Mouse (Mus musculus) 416B (cell line): Measurements from ENCODE around the gene Zfp276.

Experiments used
- DNase-seq: peaks from one replicate; pipeline ENCODE4 v3.0.0; 2011; ENCODE audit warnings: low read depth

Gene Zfp276

DNA sequence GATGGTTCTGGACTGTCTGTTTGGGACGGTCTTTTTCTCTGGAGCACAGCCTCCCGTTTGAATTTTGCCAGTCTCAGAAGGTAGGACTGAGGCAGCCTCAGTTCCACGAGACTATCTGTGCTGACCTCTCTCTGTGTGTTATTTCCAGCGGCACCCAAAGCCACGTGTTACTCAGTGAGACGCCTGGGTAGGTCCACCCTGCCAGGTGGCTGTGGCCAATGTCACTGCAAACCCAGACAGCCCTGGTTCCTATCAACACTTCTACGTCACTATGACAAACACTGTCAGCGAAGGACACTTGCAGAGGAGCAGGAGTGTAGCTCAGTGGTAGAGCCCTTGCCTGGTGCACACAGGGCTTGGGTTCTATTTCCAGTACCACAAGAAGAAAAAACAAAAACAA lies 37.7 kb downstream of the Zfp276 start:
- DNase-seq, result no peak

- no peak for DNase-seq
Observed at GRCm38 (mm10) chr8:123292281-123292680, 38.3 kb downstream of the Zfp276 start.

DNA sequence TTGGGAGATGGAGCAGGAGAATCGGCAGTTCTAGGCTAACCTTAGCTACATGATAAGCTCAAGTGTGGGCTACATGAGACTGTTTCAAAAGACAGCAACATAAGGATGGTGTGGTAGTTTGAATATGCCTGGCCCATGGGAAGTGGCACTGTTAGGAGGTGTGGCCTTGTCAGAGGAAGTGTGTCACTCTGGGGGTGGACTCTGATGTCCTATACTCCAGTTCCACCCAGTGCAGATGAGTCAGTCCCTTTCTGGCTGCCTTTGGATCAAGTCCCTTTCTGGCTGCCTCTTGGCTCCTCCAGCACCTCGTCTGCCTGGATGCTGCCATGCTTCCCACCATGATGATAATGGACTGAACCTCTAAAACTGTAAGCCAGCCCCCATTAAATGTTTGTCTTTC lies 38.8 kb downstream of the Zfp276 start:
- DNase-seq, result peak; percentile 85

DNA sequence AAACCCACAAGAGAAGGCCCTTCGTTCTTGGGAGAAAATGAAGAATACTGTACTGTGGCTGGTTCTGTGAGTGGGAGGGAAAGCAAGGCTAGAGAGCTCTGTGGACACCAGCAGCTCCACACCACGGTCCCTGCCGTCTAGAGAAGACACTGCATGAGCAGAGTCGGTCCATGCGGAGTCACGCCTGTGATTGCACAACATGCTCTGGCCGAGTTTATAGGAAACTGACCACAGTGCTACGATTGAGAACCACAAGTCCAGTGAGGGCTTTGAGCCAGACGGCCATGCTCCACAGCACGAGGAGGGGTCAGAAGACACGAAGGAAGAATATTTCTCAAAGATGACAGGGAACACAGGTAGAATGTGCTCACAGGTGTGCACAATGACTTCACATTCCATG lies 44.3 kb downstream of the Zfp276 start:
- peak; percentile 84 for DNase-seq

GRCm38 (mm10) chr8:123308738-123309137 lies 54.7 kb downstream of the Zfp276 start:
- DNase-seq, result no peak

DNA sequence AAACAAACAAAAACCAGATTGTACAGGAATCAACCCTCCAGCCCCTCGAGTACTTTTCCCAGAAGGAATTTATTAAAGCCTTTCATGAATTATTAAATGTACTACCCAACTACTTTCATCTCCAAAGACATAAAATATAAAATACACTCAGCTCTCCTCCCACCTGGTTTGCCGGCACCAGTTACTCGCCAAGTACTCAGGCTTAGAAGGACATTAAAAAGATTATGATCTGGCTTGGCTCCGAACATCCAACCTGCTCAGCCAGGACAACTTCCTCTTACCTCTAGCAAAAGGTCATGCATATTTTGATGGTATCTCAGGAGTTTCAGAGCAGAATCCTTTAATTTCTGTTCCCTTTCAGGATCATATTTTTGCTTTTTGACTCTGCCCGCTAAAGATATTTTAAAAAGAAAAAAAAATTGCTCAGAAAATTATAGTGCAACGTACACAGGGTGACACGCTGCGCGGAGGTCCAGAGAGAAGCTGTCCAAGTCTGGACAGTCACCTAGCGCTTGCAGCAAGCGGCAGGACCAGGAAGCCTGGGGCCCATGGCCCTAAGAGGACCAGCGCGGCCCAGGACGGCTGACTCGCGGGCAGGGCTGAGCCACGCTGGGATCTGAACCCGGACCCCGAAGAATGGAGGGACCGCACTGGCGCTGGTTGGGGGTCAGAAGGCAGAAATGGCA lies 63.9 kb downstream of the Zfp276 start:
- DNase-seq, result no peak

DNA sequence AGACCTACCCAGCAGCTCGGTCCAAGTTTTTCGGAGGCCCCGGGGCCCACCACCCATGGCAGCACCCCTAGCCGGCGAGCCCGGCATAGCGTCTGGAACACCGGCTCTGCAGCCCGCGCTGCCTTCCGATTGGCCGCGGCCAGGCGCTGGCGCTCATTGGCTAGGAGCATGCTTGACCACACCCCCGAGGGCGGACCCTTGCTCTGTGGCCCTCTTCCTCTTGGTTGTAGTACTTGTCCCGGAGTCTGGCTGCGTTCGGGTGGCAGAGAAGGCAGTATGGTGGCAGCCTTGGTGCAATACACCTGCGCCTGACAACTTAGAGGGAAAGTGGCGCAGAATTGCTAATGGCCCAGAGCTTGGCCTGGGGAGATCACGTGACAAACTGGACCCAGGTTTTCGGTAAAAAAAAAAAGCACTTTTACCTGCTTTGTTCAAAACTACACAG lies 64.5 kb downstream of the Zfp276 start, which contains the start of gene Fanca:
Gene Fanca (minus strand): TSS at position 110 of the 445 bp plus-strand sequence.
- peak; percentile 98 for DNase-seq
